Mouse (Mus musculus) right cerebral cortex, postnatal 14 days (tissue): ENCODE data around the gene Map2k2.
"Not testable (repeated sequence)": the region's sequence is repeated elsewhere in the genome, so short reads cannot be mapped to it uniquely, and the experiment has no call there.

Source experiments
- DNase-seq: peaks from one replicate; pipeline ENCODE4 v3.0.0; 2022

Gene Map2k2

DNA sequence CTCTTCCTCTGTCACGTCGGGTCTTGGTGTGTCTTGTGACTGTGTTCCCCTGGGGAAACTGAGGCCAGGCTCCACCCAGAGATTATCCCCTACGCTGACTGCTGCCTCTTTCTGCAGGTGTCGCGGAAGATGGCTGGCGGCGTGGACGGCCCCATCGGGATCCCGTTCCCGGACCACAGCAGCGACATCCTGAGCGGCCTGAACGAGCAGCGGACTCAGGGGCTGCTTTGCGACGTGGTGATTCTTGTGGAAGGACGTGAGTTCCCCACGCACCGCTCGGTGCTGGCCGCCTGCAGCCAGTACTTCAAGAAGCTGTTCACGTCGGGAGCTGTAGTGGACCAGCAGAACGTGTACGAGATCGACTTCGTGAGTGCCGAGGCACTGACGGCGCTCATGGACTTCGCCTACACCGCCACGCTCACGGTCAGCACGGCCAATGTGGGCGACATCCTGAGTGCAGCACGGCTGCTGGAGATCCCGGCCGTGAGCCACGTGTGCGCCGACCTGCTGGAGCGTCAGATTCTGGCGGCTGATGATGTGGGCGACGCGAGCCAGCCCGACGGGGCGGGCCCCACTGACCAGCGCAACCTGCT lies 38.2 kb downstream of the Map2k2 start:
- DNase-seq = no peak

DNA sequence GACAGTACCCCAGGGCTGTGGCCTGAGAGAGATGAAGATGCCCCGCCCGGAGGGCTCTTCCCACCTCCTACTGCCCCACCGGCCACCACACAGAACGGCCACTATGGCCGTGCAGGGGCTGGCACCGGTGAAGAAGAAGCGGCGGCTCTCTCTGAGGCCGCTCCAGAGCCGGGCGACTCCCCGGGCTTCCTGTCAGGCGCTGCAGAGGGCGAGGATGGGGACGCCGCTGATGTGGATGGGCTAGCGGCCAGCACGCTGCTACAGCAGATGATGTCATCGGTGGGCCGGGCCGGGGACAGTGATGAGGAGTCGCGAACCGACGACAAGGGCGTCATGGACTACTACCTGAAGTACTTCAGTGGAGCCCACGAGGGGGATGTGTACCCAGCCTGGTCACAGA lies 39.0 kb downstream of the Map2k2 start:
- DNase-seq = no peak

DNA sequence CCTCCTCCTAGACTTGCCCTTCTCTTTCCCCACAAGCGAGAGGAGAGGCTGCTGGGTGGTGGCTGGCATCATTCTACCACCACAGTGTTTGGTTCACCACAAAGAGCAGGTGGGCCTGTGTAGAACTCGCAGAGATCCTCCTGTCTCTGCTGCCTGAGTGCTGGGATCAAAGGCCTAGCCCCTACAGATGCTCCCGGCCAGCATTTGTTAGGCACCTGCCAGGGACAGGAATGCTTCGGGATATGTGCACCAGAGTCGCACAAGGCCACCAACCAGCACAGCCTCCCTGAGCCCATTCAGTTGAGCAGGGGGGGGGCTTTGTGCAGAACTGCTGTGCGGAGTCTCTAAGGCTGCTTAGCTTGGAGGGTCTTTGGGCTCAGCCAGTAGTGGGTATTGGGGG lies 39.6 kb downstream of the Map2k2 start:
- DNase-seq = no peak

DNA sequence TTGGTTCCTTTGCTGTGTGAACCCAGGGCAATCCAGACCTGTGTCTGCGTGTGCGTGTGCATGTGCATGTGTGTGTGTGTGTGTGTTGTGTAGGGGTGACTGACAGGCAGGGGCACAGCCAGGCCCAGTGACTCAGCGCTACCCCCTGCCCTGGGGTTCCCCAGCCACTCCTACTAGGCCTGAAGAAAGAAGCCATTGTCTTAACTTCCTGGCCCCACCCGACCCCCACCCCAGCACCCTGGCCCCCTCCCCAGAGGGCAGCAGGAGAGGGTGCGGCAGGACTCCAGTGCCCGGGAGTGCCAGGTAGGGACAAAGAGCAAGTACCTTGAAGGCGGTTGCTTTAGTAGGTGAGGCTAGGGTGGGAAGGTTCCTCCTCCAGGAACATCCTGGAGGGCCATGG lies 40.1 kb downstream of the Map2k2 start:
- no peak for DNase-seq

DNA sequence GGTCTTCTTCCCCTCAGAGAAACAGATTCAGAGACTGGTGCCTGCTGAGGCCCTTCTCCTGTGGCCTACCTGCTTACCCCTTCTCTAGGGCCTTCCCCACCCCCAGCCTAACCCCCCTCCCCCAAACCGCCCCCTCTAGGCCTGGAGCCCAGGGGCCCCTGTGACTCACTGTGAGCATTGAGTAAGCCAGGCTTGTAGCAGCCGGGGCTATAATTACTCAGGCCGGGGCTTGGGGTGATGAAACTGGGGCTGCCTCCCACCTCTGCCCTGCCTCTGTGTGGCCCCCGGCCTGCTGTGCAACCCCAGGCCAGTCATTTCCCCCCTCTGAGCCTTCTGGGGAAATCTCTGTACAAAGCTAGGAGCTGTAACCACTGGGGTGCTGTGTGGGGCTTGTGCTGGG lies 40.6 kb downstream of the Map2k2 start:
- no peak for DNase-seq

DNA sequence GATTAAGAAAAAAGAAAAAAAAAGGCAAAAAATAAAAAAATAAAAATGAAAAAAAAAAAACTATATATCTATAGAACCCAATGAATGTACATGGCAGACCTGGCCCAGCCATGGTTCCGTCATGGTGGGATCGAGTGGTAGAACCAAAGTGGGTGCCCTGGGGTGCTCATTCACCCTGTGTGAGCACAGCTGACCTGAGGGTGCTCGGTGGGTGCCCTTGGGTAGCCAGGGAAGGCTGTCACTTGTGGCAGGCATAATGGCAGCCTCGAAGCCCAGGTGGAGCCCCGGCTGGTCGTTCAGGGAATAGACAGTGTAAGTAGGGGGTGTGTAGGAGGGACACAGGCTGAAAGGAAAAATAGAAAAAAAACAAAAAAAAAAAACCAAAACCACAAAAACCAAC lies 45.5 kb downstream of the Map2k2 start:
- DNase-seq = no peak

DNA sequence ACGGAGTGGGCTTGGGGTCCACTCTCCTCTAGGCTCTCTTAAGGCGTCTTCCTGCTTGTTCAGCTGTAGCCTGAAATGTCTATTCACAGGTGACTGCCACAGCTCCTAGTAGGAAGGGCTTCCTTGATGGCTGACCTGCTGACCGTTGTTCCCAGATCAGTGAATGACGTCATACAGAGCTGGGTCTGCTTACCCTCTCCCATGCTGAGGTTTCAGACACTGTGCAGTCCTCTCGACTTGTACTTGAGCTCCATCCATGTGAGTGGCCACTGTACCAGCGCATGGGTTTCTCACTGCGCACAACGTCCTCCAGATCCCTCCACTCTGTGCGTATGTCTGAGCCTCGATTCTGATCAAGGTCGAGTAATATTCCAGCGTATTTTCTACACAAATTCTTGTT lies 46.9 kb downstream of the Map2k2 start:
- DNase-seq = no peak

DNA sequence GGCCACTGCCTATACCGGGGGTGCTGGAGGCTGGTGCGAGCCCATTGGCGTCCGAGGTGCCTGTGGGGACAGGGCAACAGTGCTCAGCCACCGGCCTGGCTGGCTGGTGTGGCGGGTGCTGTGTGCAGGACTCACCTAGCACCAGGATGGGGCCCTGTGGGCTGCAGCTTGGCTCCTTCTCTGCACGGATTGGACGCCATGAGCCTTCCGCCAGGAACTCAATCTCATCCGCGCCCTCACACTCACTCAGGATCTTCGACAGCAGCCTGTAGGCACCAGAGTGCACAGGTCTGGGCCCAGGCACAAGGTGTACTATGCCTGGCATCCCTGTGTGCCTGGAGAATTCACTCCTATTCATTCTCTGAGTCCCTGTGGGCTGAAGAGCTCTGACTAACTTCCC lies 48.6 kb downstream of the Map2k2 start:
- DNase-seq = no peak

DNA sequence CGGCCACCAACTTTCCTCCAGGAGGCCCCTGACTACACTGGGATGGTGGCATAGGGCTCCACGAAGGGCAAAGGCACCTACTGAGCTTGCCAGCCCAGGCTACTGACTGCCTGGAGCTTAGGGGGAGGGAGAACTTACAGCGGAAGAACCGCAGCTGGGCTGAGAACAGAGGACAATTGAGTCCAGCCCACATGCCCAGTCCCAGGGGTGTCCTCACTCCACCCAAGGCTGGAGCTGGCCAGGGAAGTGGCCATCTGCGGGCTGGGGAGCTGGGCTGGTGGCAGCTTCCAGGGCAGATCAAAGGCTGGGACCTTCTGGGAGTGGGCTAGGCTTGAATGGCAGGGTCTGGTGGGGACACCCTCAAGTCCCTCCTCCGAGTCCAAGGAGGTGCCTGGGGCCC lies 49.0 kb downstream of the Map2k2 start:
- DNase-seq = no peak

DNA sequence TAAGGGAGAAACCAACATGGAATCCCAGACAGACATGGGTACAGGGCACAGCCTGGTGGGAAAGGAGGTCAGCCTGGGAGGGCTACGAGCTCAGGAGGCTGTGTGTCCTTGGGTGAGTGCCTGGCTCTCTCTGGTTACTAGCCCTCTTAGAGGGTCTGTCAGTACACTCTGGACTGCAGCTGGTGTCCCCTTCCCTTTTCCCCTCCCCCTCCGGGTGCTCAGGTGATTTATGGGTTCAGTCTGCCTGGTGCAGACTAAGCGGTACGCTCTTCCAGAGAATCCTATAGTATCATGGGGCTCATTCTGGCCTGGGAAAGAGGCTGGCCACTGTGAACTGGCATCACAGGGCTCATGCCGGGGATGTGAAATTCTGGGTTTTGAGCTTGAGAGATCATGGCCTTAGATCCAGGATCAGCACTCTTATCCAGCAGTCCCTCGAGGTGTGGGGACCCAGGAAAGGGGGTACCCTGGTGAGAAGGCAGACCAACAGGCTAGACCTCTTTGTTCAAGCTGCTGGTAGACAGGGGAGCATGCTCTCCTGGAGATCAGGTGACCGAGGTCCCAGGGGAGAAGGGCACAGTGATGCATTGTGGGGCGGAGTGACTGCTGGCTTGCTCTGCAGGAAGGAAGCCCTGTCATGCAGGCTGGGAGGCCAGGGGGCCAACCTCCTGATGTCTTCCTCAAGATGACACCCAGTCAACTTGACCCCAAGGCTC lies 56.0 kb downstream of the Map2k2 start:
- no peak for DNase-seq

DNA sequence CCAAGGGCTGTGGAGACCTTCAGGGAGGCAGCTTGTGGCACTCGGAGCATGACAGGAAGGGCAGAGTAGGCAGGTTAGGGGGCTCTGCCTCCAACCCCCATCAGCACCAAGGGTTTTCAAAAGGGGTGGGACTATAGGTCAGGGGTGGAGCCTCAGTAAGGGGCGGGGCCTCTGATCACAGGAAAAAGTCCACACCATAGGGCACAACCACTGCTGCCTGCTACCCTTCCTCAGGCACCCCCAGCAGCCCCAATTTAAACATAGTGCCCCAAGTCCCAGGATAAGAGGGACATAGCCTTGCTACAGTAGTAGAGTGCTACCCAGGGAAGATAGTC lies 56.6 kb downstream of the Map2k2 start:
- DNase-seq = no peak

DNA sequence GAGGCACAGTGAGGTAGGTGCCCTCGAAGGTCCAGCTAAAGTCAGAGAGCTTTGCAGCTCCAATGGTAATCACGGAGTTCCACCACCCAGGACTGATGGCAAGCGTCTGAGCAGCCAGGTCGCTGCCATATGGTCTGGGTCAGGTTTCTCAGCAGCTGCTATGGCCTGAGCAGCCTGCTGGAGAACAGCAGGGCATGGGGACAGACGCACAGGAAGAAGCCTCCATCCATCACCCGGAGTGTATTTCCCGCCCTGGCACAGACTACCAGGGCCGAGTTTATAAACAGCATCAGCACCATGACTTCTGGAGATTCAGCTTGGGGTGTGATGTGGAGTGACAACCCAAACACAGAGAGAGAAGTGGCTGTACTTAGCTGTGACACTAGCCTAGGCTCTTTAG lies 59.4 kb downstream of the Map2k2 start:
- DNase-seq = no peak

DNA sequence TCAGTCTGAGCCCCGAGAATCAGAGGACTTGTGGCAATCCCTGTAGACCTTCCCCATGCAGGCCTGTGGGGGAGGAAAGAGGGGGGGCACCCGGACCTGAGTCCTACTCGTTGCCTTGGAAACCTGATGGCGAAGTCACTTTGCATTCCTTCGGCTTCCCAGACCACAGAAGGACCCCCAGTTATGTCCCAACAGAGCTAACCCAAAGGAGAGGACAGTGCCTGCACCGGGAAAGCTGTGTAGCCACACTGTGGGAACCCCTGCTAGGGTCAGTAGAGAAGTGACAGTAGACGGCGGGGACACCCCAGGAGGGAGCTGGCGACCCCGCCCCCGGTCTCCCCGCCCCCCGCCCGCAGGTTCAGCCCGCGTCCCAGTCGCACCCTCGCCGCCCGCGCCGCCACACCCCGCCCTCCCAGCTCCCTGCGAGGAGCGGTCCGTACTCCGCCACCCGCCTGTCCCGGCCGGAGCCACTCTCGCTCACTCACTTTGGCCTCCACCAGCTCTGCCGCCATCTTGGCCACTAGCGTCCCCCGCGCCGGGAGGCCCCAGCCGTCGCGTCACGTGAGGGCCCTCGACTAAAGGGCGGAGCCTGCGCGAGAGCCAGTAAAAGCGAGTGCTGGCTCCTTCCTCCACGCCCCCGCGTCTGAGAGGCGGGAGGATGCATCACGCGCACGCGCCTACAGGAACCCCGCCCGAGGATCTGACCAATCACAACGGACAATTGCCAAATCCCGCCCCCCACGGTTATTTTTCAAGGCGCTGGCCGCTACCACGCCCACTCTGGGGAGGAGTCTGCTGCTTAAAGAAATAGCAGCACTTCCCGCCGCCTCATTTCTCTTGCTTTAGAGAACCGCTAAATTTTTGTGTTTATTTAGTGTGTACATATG lies 61.7 kb downstream of the Map2k2 start, which contains the start of gene Pias4:
TSS of gene Pias4 (minus strand) at position 724 of the 887 bp plus-strand sequence.
- peak; percentile 100 for DNase-seq

DNA sequence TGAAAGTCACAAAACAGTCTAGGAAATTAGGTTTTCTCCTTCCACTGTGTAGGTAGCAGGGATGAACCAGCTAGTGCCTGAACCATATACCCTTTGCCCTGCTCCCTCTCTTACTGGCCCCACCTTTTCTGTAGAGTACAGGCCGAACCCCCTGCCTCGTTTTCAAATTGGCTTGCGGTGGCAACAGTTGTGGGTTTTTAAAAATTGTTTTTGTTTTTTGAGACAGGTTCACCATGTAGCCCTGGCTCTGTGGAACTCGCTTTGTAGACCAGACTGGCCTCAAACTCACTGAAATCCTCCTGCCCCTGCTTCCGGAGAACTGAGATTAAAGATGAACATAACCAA lies 62.3 kb downstream of the Map2k2 start:
- no peak for DNase-seq

DNA sequence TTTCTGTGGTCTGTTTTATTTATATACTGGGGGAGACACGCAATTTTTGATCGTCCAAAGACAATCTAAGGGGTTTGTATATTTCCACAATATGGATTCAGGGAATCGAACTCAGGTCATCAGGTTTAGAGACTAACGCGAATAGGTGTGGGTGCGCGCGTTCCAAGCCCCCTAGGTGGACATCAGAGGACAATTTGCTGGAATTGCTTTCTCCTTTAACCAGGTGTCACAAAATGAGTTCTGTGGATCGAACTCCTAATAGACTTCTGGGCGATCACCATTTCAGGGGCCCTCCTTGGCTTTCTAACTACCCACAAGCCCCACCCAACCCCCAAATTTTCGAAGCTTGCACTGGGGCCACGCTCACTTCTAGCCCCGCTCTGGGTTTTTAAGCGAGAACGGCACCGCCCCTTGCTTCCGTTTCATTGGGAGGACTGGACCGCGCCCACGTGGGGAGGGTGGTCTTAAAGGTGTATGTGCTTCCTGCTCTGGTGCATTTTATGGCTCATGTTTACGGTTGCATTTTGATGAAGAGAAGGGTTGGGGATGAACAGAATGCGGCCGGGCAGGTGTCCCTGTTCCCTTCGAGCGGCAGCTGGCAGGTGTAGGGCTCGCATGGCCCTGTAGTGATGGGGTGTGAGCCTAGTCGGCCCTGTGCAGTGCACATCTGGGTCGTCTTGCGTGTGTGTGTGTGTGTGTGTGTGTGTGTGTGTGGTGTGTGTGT lies 63.0 kb downstream of the Map2k2 start:
- peak; percentile 74 for DNase-seq

DNA sequence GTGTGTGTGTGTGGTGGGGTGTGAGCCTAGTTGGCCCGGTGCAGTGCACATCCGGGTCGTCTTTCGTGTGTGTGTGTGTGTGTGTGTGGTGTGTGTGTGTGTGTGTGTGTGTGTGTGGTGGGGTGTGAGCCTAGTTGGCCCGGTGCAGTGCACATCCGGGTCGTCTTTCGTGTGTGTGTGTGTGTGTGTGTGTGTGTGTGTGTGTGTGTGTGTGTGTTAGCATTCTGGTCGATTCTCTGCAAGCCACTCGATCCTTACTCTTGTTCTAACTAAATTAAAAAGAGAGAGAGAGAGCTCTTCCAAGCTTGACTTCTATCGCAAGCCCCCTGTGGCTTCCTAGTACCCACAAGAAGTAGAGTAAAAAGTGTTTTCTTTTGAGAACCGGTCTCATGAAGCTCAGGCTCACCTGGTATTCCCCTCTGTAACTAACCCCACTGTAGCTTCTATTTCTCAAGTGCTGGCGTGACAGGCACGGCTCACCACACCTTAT lies 63.7 kb downstream of the Map2k2 start:
- DNase-seq = not testable (repeated sequence)

DNA sequence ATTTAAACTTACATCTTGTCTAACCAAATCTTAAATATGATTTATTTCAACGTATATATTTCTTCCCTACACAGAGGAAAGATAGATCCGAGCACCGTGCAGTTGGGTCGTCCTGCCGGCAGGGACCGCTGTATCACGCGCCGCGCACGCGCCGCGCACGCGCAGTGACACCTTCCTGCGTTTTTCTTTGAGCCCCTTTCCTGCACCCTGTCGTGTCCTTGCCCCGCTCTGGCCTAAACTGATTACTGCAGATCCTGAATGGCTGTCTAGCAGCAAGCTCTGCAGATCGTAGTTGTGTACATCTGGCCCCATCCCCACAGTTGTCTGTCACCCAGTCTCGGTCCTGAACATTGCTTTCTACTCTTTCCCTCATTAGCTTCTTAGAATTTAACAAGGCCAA lies 67.4 kb downstream of the Map2k2 start:
- DNase-seq = peak; percentile 83

DNA sequence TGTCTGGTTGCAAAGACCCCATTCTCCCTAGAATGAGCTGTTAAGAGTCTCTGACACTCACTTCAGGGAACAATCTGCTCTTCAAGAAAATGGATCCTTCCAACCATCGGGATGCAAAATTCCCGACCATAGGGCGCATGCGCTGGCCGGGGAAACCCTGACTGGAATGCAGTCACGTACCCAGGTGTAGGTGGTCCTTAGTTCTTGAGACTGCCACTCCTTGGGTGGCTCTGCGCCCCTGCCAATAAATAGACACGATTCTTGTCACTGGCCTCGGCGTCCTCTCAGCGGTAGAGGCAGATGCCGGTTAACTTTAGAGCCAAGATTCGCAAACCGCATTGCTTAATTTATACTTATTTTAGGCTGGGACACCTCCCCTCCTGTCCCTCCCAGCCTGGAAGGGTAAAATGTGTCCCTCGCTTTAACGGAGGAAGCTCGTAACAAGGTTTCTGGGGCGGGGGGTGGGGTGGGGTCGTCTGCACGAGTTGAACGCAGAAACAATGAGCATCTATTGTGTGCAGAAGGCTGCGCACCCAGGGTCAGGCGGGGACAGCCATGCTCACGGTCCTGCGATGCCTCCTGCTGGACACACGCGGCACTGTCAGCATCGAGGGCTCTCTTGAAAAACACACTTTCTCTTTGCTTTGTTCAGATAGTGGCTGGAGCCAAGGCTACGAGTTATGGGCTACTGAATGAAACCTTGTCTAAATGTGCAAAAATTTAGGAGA lies 69.1 kb downstream of the Map2k2 start:
- peak; percentile 90 for DNase-seq

DNA sequence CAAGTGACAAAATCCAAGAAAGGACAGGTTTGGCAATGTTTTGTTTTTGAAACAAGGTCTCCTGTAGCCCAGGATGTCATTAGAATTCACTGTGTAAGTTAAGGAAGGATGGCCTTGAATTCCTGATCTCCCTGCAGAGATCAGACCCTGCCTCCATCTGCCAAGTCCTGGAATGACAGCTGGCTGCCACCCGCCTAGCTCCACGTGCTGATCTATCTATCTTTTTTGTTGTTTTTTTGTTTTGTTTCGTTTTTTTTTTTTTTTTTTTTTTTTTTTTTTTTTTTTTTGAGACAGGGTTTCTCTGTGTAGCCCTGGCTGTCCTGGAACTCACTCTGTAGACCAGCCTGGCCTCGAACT lies 69.6 kb downstream of the Map2k2 start:
- not testable (repeated sequence) for DNase-seq

DNA sequence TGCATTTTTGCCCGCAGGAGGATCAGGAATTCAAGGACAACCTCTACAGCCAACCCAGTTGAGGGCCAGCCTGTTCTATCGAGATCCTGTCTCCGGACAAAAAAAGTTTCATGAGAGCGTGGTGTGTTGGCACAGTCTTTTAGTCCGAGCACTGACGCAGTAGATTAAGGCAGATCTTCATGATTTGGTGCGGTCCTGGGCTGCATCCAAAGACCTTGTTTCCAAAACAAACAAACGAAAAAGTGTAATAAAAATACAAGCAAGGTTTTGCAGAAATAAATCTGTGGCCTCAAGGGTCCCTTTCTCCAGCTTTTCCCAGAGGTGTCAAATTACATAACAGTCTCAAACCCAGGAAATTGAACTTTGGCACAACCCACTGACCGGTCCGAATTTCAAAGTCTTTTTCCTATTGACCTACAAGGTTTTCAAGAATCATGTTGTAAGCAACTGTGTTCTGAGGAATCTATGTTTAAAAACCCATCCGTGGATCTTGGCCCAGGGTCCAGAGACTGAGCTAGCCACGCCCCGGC lies 70.3 kb downstream of the Map2k2 start:
- DNase-seq = no peak

DNA sequence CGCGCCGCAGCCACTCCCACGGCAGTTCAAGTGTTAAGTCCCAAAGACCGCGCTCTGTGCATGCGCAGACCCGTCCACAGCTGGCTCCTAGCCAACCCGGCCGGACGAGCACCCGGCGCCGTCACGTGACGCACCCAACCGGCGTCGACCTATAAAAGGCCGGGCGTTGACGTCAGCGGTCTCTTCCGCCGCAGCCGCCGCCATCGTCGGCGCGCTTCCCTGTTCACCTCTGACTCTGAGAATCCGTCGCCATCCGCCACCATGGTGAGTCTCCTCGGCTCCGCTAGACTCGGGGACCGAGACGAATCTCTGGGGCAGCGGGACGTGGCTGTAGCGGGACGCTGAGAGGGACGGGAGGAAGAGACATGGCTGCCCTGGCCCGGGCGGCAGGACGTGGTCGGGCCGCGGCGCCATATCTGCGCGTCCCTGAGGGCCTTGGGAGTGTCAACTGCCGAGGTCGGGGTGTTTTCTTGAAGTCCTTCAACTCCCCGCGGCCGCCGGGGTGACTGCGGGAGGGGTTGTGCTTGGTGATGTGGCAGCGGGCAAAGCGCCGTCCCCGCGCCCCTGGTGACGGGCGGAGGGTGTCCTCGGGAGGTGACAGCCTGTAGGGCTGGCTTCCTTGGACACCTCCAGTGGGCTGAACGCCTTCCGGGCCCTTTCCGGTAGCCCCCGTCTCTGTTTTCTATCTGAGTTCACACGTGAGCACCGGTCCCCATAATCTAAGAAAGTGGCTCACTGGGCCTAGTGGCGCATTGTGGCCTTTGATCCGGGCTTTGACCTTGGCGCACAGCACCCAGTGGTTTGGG lies 71.0 kb downstream of the Map2k2 start, which contains the start of gene Eef2:
TSS of gene Eef2 (plus strand) at position 166 of the 806 bp plus-strand sequence.
- peak; percentile 100 for DNase-seq
